Mouse (Mus musculus) heart, embryonic 15.5 days (tissue): ENCODE data around the gene Tln2. TPM values are rescaled to one million over a fixed set of nuclear protein-coding genes. Genes with fewer than 3 reads are reported as not detected.

Experiments used
- ATAC-seq: fragments of 200-750 bp; cut with Nextera tagmentation; replicated peaks from 2 replicates; pipeline ENCODE4 v1.8.0; 2017; ENCODE audit warnings: low read depth, moderate TSS enrichment; ENCODE audit not compliant: insufficient number of reproducible peaks, insufficient read depth, low FRiP score
- H3K27ac ChIP-seq: fragments of 300-500 bp; sonication (generic); 2 replicates; pipeline ENCODE4 v1.5.1; 2015; ENCODE audit warnings: mild to moderate bottlenecking, inconsistent platforms
- H3K27me3 ChIP-seq: fragments of 300-500 bp; sonication (generic); 2 replicates; pipeline ENCODE4 v1.6.1; 2015; ENCODE audit warnings: inconsistent platforms
- H3K36me3 ChIP-seq: fragments of 300-500 bp; sonication (generic); 2 replicates; pipeline ENCODE4 v1.6.1; 2015; ENCODE audit warnings: mild to moderate bottlenecking, inconsistent platforms
- H3K4me1 ChIP-seq: fragments of 300-500 bp; sonication (generic); replicated peaks from 2 replicates; pipeline ENCODE4 v1.6.1; 2015; ENCODE audit warnings: inconsistent platforms
- H3K4me2 ChIP-seq: fragments of 300-500 bp; sonication (generic); 2 replicates; pipeline ENCODE4 v1.6.1; 2015; ENCODE audit warnings: inconsistent platforms, mild to moderate bottlenecking, moderate library complexity
- H3K4me3 ChIP-seq: fragments of 300-500 bp; sonication (generic); 2 replicates; pipeline ENCODE4 v1.5.1; 2015; ENCODE audit warnings: mild to moderate bottlenecking, inconsistent platforms
- H3K9ac ChIP-seq: fragments of 300-500 bp; sonication (generic); 2 replicates; pipeline ENCODE4 v1.6.1; 2015; ENCODE audit warnings: mild to moderate bottlenecking, inconsistent platforms
- H3K9me3 ChIP-seq: fragments of 300-500 bp; sonication (generic); replicated peaks from 2 replicates; pipeline ENCODE4 v1.6.1; 2016; ENCODE audit warnings: inconsistent platforms
- WGBS: fragments of 180-500 bp; shearing (Covaris S2); methylation state at CpG from one replicate; pipeline ENCODE4 v1.1.7; 2015; ENCODE audit warnings: mixed read lengths; 5-methylcytosine and 5-hydroxymethylcytosine counted together
- polyA plus RNA-seq: library from polyadenylated mRNA; unstranded; fragments of >200 nt; fragmentation: Nextera tagmentation; extraction: Ambion mirVana; gene quantifications from 2 replicates; pipeline ENCODE4 v1.2.1, GENCODE M21; 2015

Gene Tln2
- polyA plus RNA-seq, 1 experiment from 2014 or later, result 65.7 TPM

DNA sequence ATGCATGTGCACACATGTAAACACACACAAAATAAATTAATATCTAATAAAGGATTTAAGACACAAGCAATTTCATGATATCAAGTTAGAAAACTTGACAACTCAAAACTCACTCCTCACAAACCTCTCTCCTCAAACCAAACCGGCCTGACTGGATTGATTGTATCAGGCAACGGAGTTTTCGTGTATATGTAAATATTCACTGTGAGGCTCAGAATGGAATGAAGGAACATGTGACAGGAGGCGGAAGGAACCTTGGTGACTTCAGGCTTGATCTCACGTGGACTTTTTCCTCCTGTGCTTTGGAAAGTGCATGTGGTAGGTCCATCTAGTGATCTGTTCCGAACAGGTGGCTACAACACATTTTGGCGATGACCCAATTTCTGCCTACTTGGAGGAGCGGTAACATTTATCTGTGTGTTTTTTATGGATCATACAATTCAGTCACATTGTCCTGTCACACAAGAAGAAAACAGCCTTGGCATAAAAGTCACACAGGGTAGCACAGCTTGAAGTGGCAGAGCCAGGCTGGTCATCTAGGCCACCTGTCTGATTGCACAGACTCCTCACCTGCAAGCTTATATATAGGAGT is 54.7 kb downstream of the Tln2 start:
- H3K9ac ChIP-seq, result no peak overlapping the region
- 74% methylated on average over 8 of the region's 8 CpGs for WGBS
- no peak overlapping the region for H3K4me2 ChIP-seq
- H3K27ac ChIP-seq, result no peak overlapping the region
- H3K27me3 ChIP-seq, result no peaks in the 10 kb centered on the region
- H3K9me3 ChIP-seq, result no peaks in the 10 kb centered on the region
- no peaks in the 10 kb centered on the region for H3K36me3 ChIP-seq
- no peak overlapping the region for H3K4me3 ChIP-seq
- no peak for ATAC-seq
- peaks cover 2% of the 10 kb centered on the region for H3K4me1 ChIP-seq

DNA sequence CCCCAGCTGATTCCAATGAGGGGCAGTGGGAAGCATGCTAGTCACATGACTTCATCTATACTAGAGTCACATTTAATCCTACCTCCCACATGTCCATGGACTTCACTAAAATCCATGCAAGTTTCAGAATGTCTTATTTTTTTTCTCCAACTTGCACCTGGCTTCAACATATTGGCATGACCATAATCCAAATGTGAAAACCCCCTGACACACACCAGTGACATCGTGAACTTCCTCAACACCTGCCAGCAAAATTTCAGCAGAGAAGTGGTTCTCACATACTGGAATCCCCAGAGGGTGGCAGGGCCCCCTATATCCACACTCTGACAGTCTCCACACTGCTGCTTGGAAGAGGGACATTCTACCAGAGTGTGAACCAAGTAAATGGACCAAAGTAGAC is 57.7 kb downstream of the Tln2 start:
- Histone ChIP-seq H3K27ac (no peak overlapping the region), H3K36me3 (no peaks in the 10 kb centered on the region), H3K9ac (no peak overlapping the region), H3K4me2 (no peak overlapping the region), H3K27me3 (no peaks in the 10 kb centered on the region), H3K4me1 (peaks cover 11% of the 10 kb centered on the region), H3K4me3 (no peak overlapping the region), H3K9me3 (no peaks in the 10 kb centered on the region)
- ATAC-seq, result no peak
- WGBS, result 67% methylated on average over 1 of the region's 1 CpGs

DNA sequence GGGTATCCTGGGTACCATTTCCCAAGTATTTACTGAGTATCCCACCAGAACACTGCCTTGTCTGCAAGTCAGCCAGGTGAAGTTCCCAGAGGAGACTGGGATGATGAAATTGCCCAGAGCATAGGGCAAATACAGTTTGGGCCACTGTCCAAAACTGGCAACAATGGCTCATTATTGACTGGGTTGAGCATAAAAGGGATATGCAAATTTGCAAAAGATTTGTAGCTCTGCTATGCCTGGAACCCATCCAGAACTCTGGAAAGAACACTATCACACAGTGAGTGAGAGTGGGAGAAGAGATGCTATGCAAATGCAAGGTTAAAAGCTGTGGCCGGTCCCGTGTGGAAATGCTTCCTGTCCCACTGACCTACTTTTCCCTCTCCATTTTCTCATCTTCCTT is 63.1 kb downstream of the Tln2 start:
- H3K9ac ChIP-seq, result no peak overlapping the region
- no peaks in the 10 kb centered on the region for H3K27me3 ChIP-seq
- no peak for ATAC-seq
- no peaks in the 10 kb centered on the region for H3K9me3 ChIP-seq
- H3K4me3 ChIP-seq, result no peak overlapping the region
- H3K4me1 ChIP-seq, result peaks cover 38% of the 10 kb centered on the region
- no peak overlapping the region for H3K4me2 ChIP-seq
- no peak overlapping the region for H3K27ac ChIP-seq
- WGBS, result 34% methylated on average over 2 of the region's 2 CpGs
- no peaks in the 10 kb centered on the region for H3K36me3 ChIP-seq

DNA sequence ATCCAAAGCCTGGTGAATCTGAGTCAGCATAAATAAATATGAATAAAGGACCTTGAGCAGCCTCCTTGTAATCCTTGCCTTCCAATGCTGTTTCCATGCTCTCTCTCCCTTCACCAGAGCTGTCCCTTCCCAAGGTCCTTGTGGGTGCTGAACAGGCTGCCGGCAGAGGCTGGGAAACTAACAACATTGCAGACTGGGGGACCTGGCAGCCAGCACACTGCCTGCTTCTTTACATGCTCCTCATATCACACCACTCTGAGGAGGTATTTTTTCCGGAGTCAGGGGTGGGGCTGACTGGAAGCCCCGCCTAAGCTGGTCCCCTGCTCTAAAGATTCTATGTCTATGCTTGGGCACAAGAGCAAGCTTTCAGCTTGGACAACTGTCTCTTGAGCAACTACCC is 64.2 kb downstream of the Tln2 start:
- no peaks in the 10 kb centered on the region for H3K9me3 ChIP-seq
- H3K27me3 ChIP-seq, result no peaks in the 10 kb centered on the region
- H3K36me3 ChIP-seq, result no peaks in the 10 kb centered on the region
- ATAC-seq, result peak; percentile 83
- no peak overlapping the region for H3K4me3 ChIP-seq
- 7% methylated on average over 3 of the region's 3 CpGs for WGBS
- H3K27ac ChIP-seq, result peak overlapping the region; percentile 38
- peaks cover 38% of the 10 kb centered on the region for H3K4me1 ChIP-seq
- H3K9ac ChIP-seq, result no peak overlapping the region
- H3K4me2 ChIP-seq, result no peak overlapping the region

DNA sequence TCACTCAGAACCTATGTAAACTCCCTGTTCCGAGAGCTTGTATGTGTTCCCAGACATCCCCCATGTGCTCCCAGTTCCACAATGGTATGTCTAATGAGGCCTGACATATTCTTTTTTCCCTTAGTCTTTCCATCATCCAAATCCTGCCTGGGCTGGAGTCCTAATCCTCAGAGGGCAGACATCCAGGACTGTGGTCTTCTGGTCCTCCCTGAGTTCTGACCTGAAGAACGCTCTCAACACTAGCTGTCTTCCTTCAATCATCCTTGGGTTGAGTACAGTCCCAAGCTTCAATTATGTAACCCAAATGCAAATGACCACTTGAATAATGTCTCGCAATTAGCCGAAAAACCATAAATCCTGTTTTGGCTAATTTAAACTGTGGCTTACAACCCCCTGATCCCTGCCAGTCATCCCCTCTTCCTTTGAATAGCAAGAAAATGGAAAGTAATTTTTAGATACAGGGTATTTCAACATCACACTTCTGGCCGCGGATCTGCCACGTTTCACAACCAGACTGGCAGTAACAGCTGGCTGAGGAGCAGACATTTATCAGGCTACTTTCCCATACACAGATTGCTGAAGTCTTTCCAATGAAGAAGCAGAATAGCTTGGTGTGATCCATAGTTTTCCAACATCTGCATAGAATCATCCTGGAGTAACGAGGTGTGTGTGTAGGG is 65.5 kb downstream of the Tln2 start:
- Histone ChIP-seq H3K27ac (no peak overlapping the region), H3K9me3 (no peaks in the 10 kb centered on the region), H3K4me3 (no peak overlapping the region), H3K36me3 (no peaks in the 10 kb centered on the region), H3K4me1 (peaks cover 38% of the 10 kb centered on the region), H3K27me3 (no peaks in the 10 kb centered on the region), H3K9ac (no peak overlapping the region), H3K4me2 (no peak overlapping the region)
- 82% methylated on average over 8 of the region's 8 CpGs for WGBS
- ATAC-seq, result no peak

DNA sequence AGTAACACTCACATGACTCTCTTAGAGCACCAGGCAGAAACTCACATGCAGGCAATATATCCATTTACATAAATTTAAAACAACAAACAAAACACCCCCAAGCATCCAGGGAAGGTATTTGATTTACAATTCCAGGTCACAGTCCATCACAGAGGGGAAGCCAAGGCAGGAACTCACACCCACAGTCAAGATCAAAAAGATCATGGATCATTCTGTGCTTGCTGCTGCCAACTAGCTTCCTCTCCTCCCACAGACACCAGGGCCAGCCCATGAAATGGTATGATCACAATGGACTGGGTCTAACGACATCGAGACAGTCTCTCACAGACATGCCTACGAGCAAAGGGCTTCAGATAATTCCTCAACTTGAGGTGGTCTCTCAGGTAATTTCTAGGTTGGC is 70.1 kb downstream of the Tln2 start:
- ATAC-seq, result no peak
- no peak overlapping the region for H3K4me3 ChIP-seq
- no peak overlapping the region for H3K9ac ChIP-seq
- no peak overlapping the region for H3K27ac ChIP-seq
- no peak overlapping the region for H3K4me2 ChIP-seq
- WGBS, result 69% methylated on average over 3 of the region's 3 CpGs
- H3K4me1 ChIP-seq, result peaks cover 23% of the 10 kb centered on the region
- H3K9me3 ChIP-seq, result no peaks in the 10 kb centered on the region
- H3K36me3 ChIP-seq, result no peaks in the 10 kb centered on the region
- H3K27me3 ChIP-seq, result no peaks in the 10 kb centered on the region

DNA sequence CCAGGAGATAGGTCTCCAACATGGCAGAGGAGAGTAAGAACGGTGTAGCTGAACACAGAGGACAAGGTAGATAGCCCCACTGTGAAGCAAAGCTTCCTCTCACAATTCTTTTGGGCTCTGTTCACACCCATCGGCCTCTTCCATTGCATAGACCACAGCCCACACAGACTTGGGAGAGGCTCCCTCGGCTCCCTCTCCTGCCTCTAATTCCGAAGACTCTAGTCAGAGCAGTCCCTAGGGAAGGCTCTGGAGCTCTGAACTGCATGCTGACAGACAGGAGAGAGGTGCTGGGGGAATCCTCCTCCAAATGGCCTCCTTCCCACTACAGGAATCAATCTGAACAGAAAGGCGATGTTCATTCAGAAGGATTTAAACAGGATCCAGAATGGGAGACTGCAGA is 72.9 kb downstream of the Tln2 start:
- Histone ChIP-seq H3K4me3 (no peak overlapping the region), H3K27me3 (no peaks in the 10 kb centered on the region), H3K4me1 (peaks cover 29% of the 10 kb centered on the region), H3K36me3 (no peaks in the 10 kb centered on the region), H3K4me2 (no peak overlapping the region), H3K9me3 (no peaks in the 10 kb centered on the region), H3K9ac (no peak overlapping the region), H3K27ac (no peak overlapping the region)
- WGBS, result 57% methylated on average over 5 of the region's 5 CpGs
- ATAC-seq, result no peak

DNA sequence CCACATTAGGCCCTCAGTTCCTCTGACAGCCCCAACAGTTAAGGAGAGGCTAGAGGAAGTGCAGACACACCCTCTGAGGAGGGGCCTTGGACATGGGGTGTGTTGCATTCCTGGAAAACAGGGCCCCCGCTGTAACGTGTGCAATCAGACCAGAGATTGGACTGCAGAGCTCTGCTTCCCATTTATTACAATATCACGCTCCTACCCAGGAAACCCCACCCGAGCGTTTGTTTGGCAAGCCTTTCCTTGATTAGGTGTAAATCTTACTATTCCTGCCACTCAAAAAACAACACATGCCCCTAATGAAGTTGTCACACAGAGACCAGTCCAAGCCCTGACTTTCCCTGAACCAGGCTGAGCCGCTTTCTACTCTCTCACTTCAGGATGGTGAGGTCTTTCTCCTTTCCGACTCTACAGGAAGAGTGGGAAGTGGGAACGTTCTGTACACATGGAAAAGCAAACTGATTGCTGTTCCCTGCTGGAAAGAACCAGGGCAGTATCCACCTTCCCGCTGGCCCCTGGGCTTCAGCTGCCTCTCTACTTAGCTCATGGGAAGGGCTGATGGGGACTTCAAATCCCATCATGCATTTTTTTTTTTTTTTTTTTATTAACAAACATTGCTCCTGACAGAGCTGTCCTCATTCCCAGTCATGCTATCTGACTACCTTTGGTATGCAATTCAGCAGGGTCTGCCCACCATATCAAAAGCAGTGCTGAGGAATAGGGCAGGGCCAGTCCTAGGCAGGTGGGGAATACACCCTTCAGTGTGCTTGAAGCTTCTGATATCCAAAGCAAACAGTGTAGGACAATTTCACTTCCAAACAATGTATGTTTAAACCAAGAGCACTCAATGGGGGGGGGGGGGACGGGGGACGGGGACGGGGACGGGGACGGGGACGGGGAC is 74.1 kb downstream of the Tln2 start:
- no peak overlapping the region for H3K27ac ChIP-seq
- no peaks in the 10 kb centered on the region for H3K36me3 ChIP-seq
- H3K4me3 ChIP-seq, result no peak overlapping the region
- ATAC-seq, result 0 out of 2 replicates have a peak, but pooled peaks have one; percentile 51
- H3K27me3 ChIP-seq, result no peaks in the 10 kb centered on the region
- no peaks in the 10 kb centered on the region for H3K9me3 ChIP-seq
- H3K4me2 ChIP-seq, result no peak overlapping the region
- no peak overlapping the region for H3K9ac ChIP-seq
- WGBS, result 59% methylated on average over 15 of the region's 15 CpGs
- peaks cover 29% of the 10 kb centered on the region for H3K4me1 ChIP-seq

DNA sequence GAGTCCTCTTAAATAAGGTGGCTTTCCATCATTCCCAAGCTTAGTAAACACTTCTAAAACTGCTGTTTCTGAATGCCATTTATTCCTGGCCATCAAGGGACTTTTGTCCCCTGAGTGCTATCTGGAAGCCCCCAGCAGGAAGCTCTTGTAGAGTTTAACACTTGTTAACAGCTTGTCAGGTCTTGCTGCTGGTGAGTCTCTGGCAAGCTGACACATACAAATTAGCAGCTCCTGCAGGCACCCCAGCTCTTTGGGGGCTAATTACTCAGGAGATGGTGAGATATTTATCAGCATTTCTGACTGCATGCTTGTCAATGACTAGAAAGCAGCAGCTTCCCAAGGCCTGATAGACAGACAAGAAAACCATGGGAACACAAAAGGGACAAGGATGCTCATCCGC is 77.2 kb downstream of the Tln2 start:
- no peaks in the 10 kb centered on the region for H3K27me3 ChIP-seq
- no peak overlapping the region for H3K27ac ChIP-seq
- ATAC-seq, result no peak
- H3K9me3 ChIP-seq, result no peaks in the 10 kb centered on the region
- H3K9ac ChIP-seq, result no peak overlapping the region
- H3K4me2 ChIP-seq, result no peak overlapping the region
- WGBS, result 44% methylated on average over 1 of the region's 1 CpGs
- peaks cover 44% of the 10 kb centered on the region for H3K4me1 ChIP-seq
- H3K36me3 ChIP-seq, result no peaks in the 10 kb centered on the region
- no peak overlapping the region for H3K4me3 ChIP-seq

DNA sequence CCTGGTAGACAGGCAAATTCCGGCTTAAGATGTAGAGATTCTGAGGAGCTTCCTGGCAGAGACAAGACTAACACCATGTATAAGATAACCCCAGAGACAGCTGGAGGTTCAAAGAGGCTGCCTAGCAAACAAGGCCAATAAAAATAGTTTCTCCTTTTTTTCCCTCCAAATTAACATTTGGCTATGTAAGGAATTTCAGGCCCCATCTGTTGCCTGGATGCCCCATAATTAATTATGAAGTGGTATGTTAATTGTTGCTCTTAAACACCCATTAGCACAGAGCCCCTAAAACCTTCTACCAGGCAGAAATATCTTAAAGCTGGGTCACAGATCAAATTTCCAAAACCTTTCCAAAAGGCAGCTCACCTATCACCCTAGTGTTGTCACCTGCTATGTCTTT is 77.7 kb downstream of the Tln2 start:
- H3K27me3 ChIP-seq, result no peaks in the 10 kb centered on the region
- H3K36me3 ChIP-seq, result no peaks in the 10 kb centered on the region
- H3K9ac ChIP-seq, result no peak overlapping the region
- H3K4me2 ChIP-seq, result no peak overlapping the region
- WGBS, result 37% methylated on average over 1 of the region's 1 CpGs
- H3K4me3 ChIP-seq, result no peak overlapping the region
- H3K9me3 ChIP-seq, result no peaks in the 10 kb centered on the region
- H3K27ac ChIP-seq, result no peak overlapping the region
- H3K4me1 ChIP-seq, result peaks cover 44% of the 10 kb centered on the region
- ATAC-seq, result no peak

DNA sequence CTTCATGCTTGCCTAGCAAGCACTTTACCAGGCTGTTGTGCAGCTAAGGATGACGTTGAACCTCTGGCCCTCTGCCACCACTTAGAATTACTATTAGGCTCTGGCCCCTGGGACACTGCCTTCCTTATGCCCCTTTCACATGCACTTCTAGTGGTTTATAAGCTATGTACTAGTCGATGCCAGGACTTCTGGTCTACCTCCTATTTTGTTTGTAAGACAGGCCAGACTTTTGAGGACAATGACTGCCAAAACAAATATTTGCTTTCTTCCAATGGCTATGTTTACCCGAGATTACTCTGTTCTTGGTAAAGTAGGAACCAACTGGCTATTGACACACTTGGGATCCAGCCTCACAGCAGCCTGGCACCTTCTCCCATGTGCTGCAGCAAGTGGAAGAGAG is 82.1 kb downstream of the Tln2 start:
- H3K4me2 ChIP-seq, result no peak overlapping the region
- no peak for ATAC-seq
- H3K27ac ChIP-seq, result no peak overlapping the region
- H3K36me3 ChIP-seq, result no peaks in the 10 kb centered on the region
- 66% methylated on average over 3 of the region's 3 CpGs for WGBS
- H3K9me3 ChIP-seq, result no peaks in the 10 kb centered on the region
- no peak overlapping the region for H3K4me3 ChIP-seq
- H3K4me1 ChIP-seq, result peaks cover 21% of the 10 kb centered on the region
- no peaks in the 10 kb centered on the region for H3K27me3 ChIP-seq
- H3K9ac ChIP-seq, result no peak overlapping the region
